Mouse (Mus musculus): ENCODE results near the gene Coro6.

Gene Coro6

GRCm38 (mm10) chr11:77483510-77484255 lies 21.5 kb downstream of the Coro6 start:
- ChIA-PET CTCF (interaction anchor here in 3 of 4 experiments (1.0 to 1.6 kb wide), 5 partner anchors 16 to 146 kb away, joined by 3 to 9 read pairs (median 6); no protein-coding TSS in a partner anchor), POLR2A (interaction anchor here in 2 of 4 experiments (0.5 to 2.6 kb wide), 10 partner anchors 10 to 77 kb away, joined by 3 to 12 read pairs (median 4); partner anchors contain the start of gene Git1 (in 1 of the 2))

- ChIA-PET CTCF (interaction anchor here in 3 of 4 experiments (0.7 kb wide), 3 partner anchors 16 to 468 kb away, joined by 3 to 20 read pairs (median 4); no protein-coding TSS in a partner anchor), POLR2A (interaction anchor here (0.6 to 2.6 kb wide), 11 partner anchors 9 to 314 kb away, joined by 3 to 12 read pairs (median 4); no protein-coding TSS in a partner anchor)
Observed at GRCm38 (mm10) chr11:77485229-77485628, 23.0 kb downstream of the Coro6 start.

DNA sequence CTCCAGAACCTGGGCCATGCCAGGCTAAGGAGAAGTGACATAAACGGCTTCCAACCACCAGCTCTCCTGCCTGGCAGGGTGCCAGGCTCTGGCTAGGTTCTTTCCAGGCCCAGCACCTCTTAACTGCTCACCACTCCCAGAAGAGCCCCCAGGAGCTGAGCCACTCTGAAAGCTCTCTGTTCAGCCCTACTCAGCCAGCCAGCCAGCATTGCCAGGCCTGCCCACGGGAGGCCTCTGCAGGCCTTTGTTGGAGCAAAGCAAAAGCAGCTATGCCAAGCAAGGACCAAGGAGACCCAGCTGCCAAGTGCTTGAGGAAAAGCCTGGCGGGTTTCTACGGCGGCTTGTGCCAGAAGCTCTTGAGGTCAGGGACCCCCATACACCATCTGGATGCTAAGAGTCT lies 24.6 kb downstream of the Coro6 start:
- ChIA-PET POLR2A (interaction anchor here in 2 of 4 experiments (1.0 to 1.7 kb wide), 4 partner anchors 16 to 31 kb away, joined by 3 to 4 read pairs (median 3); partner anchors contain the start of gene Trp53i13 (in 1 of the 2)), CTCF (interaction anchor here (0.6 to 1.3 kb wide), 4 partner anchors 10 to 19 kb away, joined by 3 to 11 read pairs (median 3); no protein-coding TSS in a partner anchor)

DNA sequence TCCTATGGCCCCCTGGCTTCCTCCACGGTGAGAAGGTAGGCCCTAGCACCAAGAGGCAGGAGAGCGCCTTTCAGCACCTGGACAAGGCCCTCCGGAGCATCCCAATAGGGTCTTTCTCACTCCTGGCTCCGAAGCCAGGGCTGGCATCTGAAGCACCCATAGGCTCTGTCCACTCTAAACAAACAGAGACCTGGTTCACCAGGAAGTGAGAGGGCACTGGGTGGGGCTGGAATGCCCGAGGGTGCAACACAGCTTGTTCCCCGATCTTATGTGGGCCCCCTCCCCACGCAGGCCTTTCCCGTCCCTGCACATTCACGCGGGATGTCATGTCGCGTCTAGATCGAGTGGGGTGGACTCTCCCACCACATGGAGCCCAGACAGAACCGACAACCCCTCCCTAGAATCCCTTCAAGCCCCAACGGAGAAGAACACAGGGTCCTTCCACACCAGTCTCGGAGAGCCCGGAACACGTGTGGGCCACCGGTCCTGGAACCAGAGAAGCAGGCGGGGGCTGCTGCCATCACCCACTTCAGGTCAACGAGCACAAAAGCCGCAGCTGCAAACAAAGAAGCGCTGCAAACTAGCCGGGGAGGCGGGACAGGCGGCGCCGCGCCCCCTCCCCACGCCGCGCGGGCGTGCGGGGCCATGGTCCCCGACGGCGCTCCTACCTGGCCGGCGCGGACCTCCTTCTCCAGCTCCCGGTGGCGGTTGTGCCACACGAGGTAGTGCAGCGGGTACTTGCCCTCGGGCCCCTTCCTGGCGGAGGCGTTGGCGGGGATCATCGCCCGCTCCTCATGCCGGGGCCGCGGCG lies 26.8 kb downstream of the Coro6 start:
- ChIA-PET POLR2A (interaction anchor here in 3 of 4 experiments (1.0 to 11.6 kb wide), 11 partner anchors 14 to 493 kb away, joined by 3 to 210 read pairs (median 5); partner anchors contain the start of genes Abhd15 (in 1 of the 3), Phf12 (in 1 of the 3), Taok1 (in 1 of the 3) and Trp53i13 (in 1 of the 3)), CTCF (interaction anchor here in 3 of 4 experiments (0.6 to 3.3 kb wide), 16 partner anchors 12 to 392 kb away, joined by 3 to 22 read pairs (median 5); no protein-coding TSS in a partner anchor)

DNA sequence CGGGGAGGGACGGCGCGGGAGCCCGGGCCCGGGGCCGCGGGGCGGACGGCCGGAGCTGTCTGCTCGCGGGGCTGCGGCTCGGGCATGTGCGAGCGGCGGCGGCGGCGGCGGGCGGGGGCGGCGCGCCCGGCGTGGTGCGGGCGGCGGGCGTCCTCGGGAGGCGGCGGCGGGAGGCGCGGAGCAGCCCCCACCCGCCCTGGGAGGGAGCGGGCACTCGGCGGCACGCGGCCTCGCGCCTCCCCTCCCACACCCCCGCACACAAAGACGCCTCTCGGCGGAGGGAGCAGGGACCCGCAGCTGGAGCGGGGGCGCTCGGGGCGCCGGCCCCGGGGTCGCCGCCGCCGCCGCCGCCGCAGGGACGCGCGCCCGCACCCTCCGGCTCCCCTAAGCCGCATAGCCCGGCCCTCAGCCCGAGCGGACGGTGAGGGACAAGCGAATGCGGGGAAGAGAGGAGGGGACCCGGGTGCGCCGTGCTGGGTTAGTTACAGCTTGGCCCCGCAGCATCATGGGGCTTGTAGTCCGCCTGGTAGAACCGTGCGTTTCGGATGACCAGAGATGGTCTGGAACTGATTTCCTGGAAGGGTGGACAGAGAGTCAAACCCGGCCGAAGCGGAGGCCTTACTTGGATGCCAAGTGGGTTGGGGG lies 27.5 kb downstream of the Coro6 start, which contains the start of gene Ankrd13b:
Gene Ankrd13b (minus strand): TSS at position 88 of the 645 bp plus-strand sequence.
- POLR2A ChIA-PET = interaction anchor here in 3 of 4 experiments (0.6 to 11.6 kb wide), 14 partner anchors 11 to 561 kb away, joined by 3 to 210 read pairs (median 4); partner anchors contain the start of genes Abhd15 (in 1 of the 3), Phf12 (in 1 of the 3), Taok1 (in 1 of the 3) and Trp53i13 (in 1 of the 3)
- CTCF ChIA-PET = interaction anchor here in 3 of 4 experiments (0.6 to 3.3 kb wide), 16 partner anchors 11 to 184 kb away, joined by 3 to 22 read pairs (median 4); no protein-coding TSS in a partner anchor

- POLR2A ChIA-PET = interaction anchor here in 3 of 4 experiments (0.8 to 11.6 kb wide), 15 partner anchors 11 to 492 kb away, joined by 3 to 210 read pairs (median 5); partner anchors contain the start of genes Abhd15 (in 1 of the 3), Phf12 (in 1 of the 3), Taok1 (in 1 of the 3) and Trp53i13 (in 1 of the 3)
- CTCF ChIA-PET = interaction anchor here in 3 of 4 experiments (0.5 to 3.3 kb wide), 13 partner anchors 10 to 101 kb away, joined by 3 to 22 read pairs (median 6); partner anchors contain the start of gene Abhd15 (in 1 of the 3)
Observed at GRCm38 (mm10) chr11:77490451-77490850, 28.2 kb downstream of the Coro6 start.

DNA sequence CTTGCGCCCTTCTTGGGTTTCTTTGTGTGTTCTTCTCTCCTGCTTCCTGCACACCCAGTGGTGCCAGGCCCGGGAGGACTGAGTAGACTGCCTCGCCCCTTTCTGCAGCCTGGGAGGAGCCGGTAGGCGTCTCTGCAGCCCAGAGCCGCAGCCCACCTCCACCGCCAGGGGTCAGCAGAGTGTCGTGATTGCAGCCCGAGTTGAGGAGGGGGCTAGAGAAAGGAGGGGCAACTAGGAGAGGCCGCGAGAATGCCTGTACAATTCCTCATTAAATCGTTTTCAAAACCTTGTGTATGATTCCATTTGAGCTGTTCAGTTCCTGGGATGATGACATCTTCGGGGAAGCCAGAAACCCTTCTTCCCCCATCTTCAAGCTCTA lies 28.9 kb downstream of the Coro6 start:
- ChIA-PET POLR2A (interaction anchor here in 2 of 4 experiments (0.8 to 11.6 kb wide), 17 partner anchors 10 to 491 kb away, joined by 3 to 210 read pairs (median 5); partner anchors contain the start of genes Abhd15 (in 1 of the 2), Taok1 (in 1 of the 2) and Trp53i13 (in 1 of the 2)), CTCF (interaction anchor here (0.6 to 3.3 kb wide), 25 partner anchors 10 to 332 kb away, joined by 3 to 22 read pairs (median 4); partner anchors contain the start of gene Abhd15 (in 1 of the 4))

DNA sequence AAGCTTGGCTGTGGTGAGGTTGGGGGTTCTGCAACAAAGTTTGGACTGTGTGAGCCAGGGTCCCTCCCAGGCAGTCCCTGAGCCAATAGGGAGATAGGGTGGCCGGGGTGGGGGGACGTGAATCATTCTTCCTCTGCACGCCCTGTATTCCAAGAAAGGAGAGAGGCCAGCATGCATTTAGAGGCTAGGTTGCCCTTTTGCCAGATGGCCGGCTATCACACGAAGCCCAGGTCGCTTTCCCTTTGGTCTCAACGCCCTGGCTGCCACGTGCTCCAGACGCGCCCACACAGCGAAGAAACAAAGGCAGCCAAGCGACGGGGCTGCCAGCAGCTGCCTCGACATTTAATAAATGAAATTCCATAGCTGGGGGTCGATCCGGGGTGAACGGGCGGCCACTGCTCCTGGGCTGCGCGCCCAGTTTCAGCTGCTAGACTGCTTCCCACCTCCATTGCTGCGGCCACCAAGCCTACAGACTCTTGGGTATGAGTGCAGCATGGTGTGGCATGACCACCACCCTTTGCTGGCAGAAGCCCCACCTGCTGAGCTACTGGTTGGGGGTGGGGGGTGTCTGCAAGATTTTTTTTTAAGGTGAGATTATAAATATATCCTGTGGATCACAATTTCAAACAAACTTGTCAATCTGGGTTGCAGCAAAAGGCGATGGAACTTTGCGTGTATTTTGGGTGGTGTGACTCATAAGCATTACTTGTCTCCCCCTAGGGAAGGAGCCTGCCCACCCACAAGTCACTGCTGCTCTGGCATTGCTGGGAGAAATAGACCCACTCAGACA lies 29.5 kb downstream of the Coro6 start:
- ChIA-PET CTCF (interaction anchor here (0.6 to 3.3 kb wide), 26 partner anchors 9 to 488 kb away, joined by 3 to 22 read pairs (median 4); partner anchors contain the start of gene Abhd15 (in 1 of the 4)), POLR2A (interaction anchor here in 2 of 4 experiments (0.8 to 11.6 kb wide), 16 partner anchors 9 to 490 kb away, joined by 3 to 210 read pairs (median 5); partner anchors contain the start of genes Abhd15 (in 2 of the 2), Trp53i13 (in 2 of the 2) and Taok1 (in 1 of the 2))

DNA sequence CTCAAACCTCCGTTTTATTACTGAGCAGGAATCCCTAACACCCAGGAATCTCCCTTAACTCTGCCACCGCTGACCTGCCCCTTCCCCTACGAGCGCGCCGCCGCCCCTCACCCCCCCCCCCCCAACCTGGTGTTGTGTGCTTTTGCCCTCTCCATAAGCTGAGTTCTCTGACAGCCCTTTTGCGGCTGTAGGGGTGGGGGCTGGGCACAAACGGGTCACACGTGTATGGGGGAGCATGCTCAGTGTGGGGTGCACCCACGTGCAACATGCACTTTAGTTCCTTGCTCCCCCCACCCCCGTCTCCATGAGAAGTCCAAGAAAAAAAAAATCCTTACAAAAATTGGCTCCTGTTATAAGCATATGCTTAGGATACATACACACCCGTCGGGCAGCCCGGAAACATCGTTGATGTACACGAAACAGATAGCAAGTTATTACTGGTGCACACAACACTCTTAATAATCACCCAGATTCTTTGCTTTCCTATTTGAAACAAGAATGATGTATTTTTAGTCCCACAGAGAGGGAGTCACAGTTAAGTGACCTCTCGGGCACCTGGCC lies 30.2 kb downstream of the Coro6 start:
- CTCF ChIA-PET = interaction anchor here (0.6 to 8.0 kb wide), 22 partner anchors 8 to 488 kb away, joined by 3 to 84 read pairs (median 4); partner anchors contain the start of gene Abhd15 (in 1 of the 4)
- POLR2A ChIA-PET = interaction anchor here in 3 of 4 experiments (0.6 to 11.6 kb wide), 17 partner anchors 8 to 489 kb away, joined by 3 to 210 read pairs (median 5); partner anchors contain the start of genes Abhd15 (in 3 of the 3), Trp53i13 (in 3 of the 3), Coro6 (in 1 of the 3) and Taok1 (in 1 of the 3)

- CTCF ChIA-PET = interaction anchor here (0.6 to 8.0 kb wide), 12 partner anchors 9 to 137 kb away, joined by 3 to 84 read pairs (median 4); partner anchors contain the start of genes Abhd15 (in 1 of the 4) and Trp53i13 (in 1 of the 4)
- POLR2A ChIA-PET = interaction anchor here (0.6 to 11.6 kb wide), 17 partner anchors 8 to 691 kb away, joined by 3 to 210 read pairs (median 8); partner anchors contain the start of genes Abhd15 (in 3 of the 4), Trp53i13 (in 3 of the 4), Coro6 (in 1 of the 4) and Rpl23a (in 1 of the 4)
Observed at GRCm38 (mm10) chr11:77492911-77493332, 30.7 kb downstream of the Coro6 start.

- POLR2A ChIA-PET = interaction anchor here (0.5 to 11.6 kb wide), 21 partner anchors 9 to 990 kb away, joined by 3 to 210 read pairs (median 5); partner anchors contain the start of genes Abhd15 (in 3 of the 4), Trp53i13 (in 3 of the 4), Taok1 (in 2 of the 4) and Coro6 (in 1 of the 4)
- CTCF ChIA-PET = interaction anchor here (0.6 to 8.0 kb wide), 18 partner anchors 8 to 304 kb away, joined by 3 to 84 read pairs (median 4); partner anchors contain the start of genes Abhd15 (in 1 of the 4) and Trp53i13 (in 1 of the 4)
Observed at GRCm38 (mm10) chr11:77493512-77494343, 31.5 kb downstream of the Coro6 start, which contains the start of gene Git1. Gene Git1, plus strand, starts transcription at chr11:77493562.

GRCm38 (mm10) chr11:77494344-77494676 lies 32.1 kb downstream of the Coro6 start:
- ChIA-PET POLR2A (interaction anchor here (0.8 to 11.6 kb wide), 19 partner anchors 9 to 270 kb away, joined by 3 to 210 read pairs (median 5); partner anchors contain the start of genes Abhd15 (in 2 of the 4), Taok1 (in 2 of the 4) and Trp53i13 (in 2 of the 4)), CTCF (interaction anchor here (0.6 to 8.0 kb wide), 12 partner anchors 8 to 303 kb away, joined by 3 to 84 read pairs (median 4); no protein-coding TSS in a partner anchor)

DNA sequence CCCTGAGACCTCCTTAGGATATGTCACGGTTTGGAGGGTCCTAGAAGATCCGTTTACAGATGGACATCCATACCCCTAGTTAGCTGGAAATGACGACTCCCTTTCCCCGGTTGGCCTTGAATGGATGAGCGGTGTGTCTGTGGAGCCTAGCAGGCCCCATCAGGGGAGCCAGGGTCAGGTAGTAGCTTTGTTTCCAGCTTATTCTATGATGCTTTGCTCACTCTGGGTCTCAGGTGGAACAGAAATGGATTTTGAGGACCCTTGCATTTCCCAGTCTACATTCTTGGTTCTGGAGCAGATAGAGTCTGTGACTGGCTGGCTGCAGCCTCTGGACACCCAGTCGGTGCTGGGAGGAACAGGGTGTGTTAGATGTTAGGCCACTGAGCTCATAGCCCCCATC lies 32.6 kb downstream of the Coro6 start:
- ChIA-PET CTCF (interaction anchor here (0.6 to 8.0 kb wide), 9 partner anchors 8 to 134 kb away, joined by 3 to 84 read pairs (median 3); no protein-coding TSS in a partner anchor), POLR2A (interaction anchor here (0.8 to 11.6 kb wide), 15 partner anchors 10 to 270 kb away, joined by 3 to 210 read pairs (median 5); partner anchors contain the start of genes Abhd15 (in 2 of the 4), Taok1 (in 2 of the 4) and Trp53i13 (in 2 of the 4))

GRCm38 (mm10) chr11:77495507-77495906 lies 33.3 kb downstream of the Coro6 start:
- CTCF ChIA-PET = interaction anchor here (0.7 to 8.0 kb wide), 8 partner anchors 11 to 735 kb away, joined by 3 to 84 read pairs (median 8); no protein-coding TSS in a partner anchor

More at GRCm38 (mm10) chr11:77495507-77495906, 33.3 kb downstream of the Coro6 start:
- POLR2A ChIA-PET = interaction anchor here (0.6 to 11.6 kb wide), 11 partner anchors 9 to 208 kb away, joined by 3 to 210 read pairs (median 8); partner anchors contain the start of genes Trp53i13 (in 2 of the 4), Abhd15 (in 1 of the 4), Gm10392 (in 1 of the 4) and Taok1 (in 1 of the 4)

All from embryonic stem cell, embryonic (primary cell).